Mouse (Mus musculus) left cerebral cortex, adult 9 months (tissue): Measurements from ENCODE around the gene Tcf12.

Source experiments
- DNase-seq, 2 experiments: peaks; one replicate each; pipeline ENCODE4 v3.0.0; 2022; ENCODE audit warnings: low spot score in 2 of 2

Tcf12 gene

GRCm38 (mm10) chr9:71906522-71906921, 205.1 kb downstream of the Tcf12 start:
- DNase-seq: no peak

- no peak for DNase-seq
Measured at GRCm38 (mm10) chr9:71898852-71899251, 212.8 kb downstream of the Tcf12 start.

GRCm38 (mm10) chr9:71897399-71897798, 214.3 kb downstream of the Tcf12 start:
- peak; percentile 22 to 33 for DNase-seq

- peak in 1 of 2 experiments; percentile 17 for DNase-seq
Measured at GRCm38 (mm10) chr9:71895931-71896724, 215.5 kb downstream of the Tcf12 start.

- no peak for DNase-seq
Measured at GRCm38 (mm10) chr9:71895291-71895690, 216.4 kb downstream of the Tcf12 start.

GRCm38 (mm10) chr9:71894943-71895286, 216.8 kb downstream of the Tcf12 start:
- DNase-seq: no peak

- DNase-seq: no peak
Measured at GRCm38 (mm10) chr9:71894246-71894942, 217.3 kb downstream of the Tcf12 start.

GRCm38 (mm10) chr9:71888450-71888849, 223.2 kb downstream of the Tcf12 start:
- no peak for DNase-seq

GRCm38 (mm10) chr9:71880629-71881028, 231.0 kb downstream of the Tcf12 start:
- no peak for DNase-seq

GRCm38 (mm10) chr9:71879972-71880371, 231.7 kb downstream of the Tcf12 start:
- DNase-seq: no peak

GRCm38 (mm10) chr9:71879415-71879814, 232.3 kb downstream of the Tcf12 start:
- DNase-seq: no peak

GRCm38 (mm10) chr9:71877867-71878266, 233.8 kb downstream of the Tcf12 start:
- DNase-seq: peak in 1 of 2 experiments; percentile 7

- DNase-seq: no peak
Measured at GRCm38 (mm10) chr9:71874761-71875160, 236.9 kb downstream of the Tcf12 start.

GRCm38 (mm10) chr9:71874035-71874572, 237.6 kb downstream of the Tcf12 start:
- DNase-seq: no peak

GRCm38 (mm10) chr9:71863338-71863737, 248.3 kb downstream of the Tcf12 start:
- no peak for DNase-seq

GRCm38 (mm10) chr9:71861629-71862028, 250.0 kb downstream of the Tcf12 start:
- DNase-seq: no peak

- DNase-seq: no peak
Measured at GRCm38 (mm10) chr9:71857926-71858325, 253.7 kb downstream of the Tcf12 start.

GRCm38 (mm10) chr9:71853904-71854303, 257.8 kb downstream of the Tcf12 start:
- DNase-seq: no peak

GRCm38 (mm10) chr9:71850283-71850682, 261.4 kb downstream of the Tcf12 start:
- DNase-seq: no peak

- DNase-seq: no peak
Measured at GRCm38 (mm10) chr9:71848392-71848791, 263.3 kb downstream of the Tcf12 start.

GRCm38 (mm10) chr9:71847921-71848320, 263.8 kb downstream of the Tcf12 start:
- DNase-seq: no peak

GRCm38 (mm10) chr9:71841850-71842249, 269.8 kb downstream of the Tcf12 start:
- no peak for DNase-seq

GRCm38 (mm10) chr9:71837366-71837765, 274.3 kb downstream of the Tcf12 start:
- DNase-seq: no peak
